Mouse (Mus musculus) T-helper 17 cell (primary cell): Measurements from ENCODE around the gene Slc1a5.

Source experiments
- in situ Hi-C, 2 experiments: fragments of 300-600 bp; cut with MboI, MseI; formaldehyde crosslinking; loops; 1 replicate in 1 of 2; 2 replicates in 1 of 2; pipeline ENCODE4 v1.15.1; 2025; ENCODE audit warnings: high pct_unique_total_duplicates in 2 of 2

Gene Slc1a5

GRCm38 (mm10) chr7:16781816-16782554, 845 bp downstream of the Slc1a5 start:
- in situ Hi-C loops: loop anchor here in 1 of 2 experiments (5.0 kb wide), 1 partner anchor 735 kb away; the partner anchor contains the start of gene Bicra

- in situ Hi-C loops: loop anchor here in 1 of 2 experiments (5.0 kb wide), 1 partner anchor 735 kb away; the partner anchor contains the start of gene Bicra
Measured at GRCm38 (mm10) chr7:16782555-16783125, 1.5 kb downstream of the Slc1a5 start.

DNA sequence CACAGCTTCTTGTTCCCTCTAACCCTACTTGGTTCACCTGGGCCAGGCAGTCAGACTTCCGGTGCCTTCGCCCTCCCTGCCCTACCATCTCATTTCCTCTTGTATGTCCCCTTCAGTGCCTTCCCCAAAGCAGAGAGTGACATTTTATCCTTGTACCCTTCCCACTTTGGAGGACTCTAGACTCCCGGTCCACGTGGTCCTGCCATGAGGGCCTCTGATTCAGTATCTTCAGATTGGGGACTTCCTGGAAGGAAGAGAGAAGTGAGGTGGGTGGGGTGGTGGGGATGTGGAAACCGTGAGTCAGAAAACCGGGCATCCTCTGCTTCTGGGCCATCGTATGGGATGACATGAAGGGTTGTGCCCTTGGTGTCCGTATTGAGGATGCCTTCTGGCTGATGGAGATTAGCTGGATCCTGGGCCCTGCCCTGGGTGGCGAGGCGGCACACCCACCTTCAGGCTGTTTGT, 2.1 kb downstream of the Slc1a5 start:
- in situ Hi-C loops: loop anchor here in 1 of 2 experiments (5.0 kb wide), 1 partner anchor 736 kb away; the partner anchor contains the start of gene Bicra

GRCm38 (mm10) chr7:16783758-16784415, 2.7 kb downstream of the Slc1a5 start:
- in situ Hi-C loops: loop anchor here in 1 of 2 experiments (5.0 kb wide), 1 partner anchor 737 kb away; the partner anchor contains the start of gene Bicra

- in situ Hi-C loops: loop anchor here in 1 of 2 experiments (5.0 kb wide), 1 partner anchor 737 kb away; the partner anchor contains the start of gene Bicra
Measured at GRCm38 (mm10) chr7:16784498-16784976, 3.4 kb downstream of the Slc1a5 start.

GRCm38 (mm10) chr7:16785541-16786083, 4.5 kb downstream of the Slc1a5 start:
- in situ Hi-C loops: no loop called here

DNA sequence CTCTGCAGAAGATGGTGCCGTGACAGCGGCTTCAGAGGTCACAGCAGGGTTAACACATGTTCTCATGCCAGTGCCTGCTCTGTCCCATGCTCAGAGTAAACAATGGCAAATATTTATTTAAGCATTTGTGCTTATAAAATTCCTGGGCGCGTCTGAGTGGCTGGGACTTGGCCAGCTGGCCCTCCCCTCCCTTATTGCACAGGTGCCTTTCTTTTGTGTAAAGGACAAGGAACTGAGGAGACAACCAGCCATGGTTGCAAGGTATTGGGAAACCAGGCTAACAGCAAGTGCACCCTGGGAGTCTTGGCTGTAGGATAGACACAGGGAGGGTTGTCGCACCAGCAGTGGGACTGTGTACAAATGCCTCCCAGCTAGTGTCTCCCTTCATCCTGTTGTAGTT, 11.2 kb downstream of the Slc1a5 start:
- in situ Hi-C loops: no loop called here

DNA sequence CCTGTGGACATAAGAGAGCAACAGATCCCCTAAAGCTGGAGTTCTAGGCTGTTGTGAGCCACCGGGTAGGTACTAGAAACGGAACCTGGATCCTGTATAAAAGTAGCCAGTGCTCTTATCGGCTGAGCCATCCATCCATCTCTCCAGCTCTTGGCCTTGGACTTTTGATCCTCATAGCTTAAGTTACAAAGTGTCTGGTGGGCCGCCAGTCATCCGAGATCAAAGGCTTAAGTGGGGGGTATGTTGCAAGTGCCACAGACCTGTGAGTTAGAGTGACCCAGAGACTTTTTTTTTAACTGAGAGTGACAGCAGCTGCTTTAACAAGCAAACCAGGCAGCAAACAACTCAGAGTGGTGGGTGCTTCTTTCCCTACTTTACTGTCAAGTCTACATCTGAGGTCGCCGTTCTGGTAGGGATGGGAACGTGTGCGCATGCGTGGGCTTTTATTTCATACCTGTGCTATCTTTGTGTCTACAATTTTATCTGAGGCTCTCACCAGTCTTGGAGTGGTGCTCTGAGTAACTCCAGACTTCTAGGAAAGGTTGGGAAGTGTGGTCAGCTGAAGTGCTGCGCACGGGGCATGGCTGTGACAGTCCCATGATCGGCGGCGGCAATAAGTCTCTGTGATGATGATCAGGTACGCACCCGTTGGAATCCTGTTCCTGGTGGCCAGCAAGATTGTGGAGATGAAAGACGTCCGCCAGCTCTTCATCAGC, 12.0 kb downstream of the Slc1a5 start:
- in situ Hi-C loops: no loop called here

DNA sequence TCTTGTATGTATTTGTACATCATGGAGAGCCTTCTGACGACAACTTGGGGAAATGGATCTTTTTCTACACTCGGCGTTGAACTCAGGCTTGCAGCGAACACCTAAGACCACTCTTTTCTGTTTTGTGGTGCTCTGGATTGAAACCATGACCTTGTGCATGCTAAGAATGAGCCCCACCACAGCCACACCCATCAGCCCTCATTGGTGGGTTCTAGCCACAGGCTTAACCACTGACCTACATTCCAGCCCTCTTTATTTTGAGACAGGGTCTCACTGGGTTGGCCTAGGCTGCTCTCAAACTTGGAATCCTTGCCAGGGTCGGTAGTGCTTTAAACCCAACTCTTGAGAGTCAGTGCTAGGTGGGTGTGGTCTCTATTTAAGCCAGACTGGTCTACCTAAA, 13.7 kb downstream of the Slc1a5 start:
- in situ Hi-C loops: no loop called here

GRCm38 (mm10) chr7:16804409-16805028, 23.4 kb downstream of the Slc1a5 start:
- in situ Hi-C loops: loop anchor here (5.0 kb wide), 1 partner anchor 57 kb away; no protein-coding TSS in a partner anchor

GRCm38 (mm10) chr7:16807936-16808335, 26.8 kb downstream of the Slc1a5 start:
- in situ Hi-C loops: no loop called here

DNA sequence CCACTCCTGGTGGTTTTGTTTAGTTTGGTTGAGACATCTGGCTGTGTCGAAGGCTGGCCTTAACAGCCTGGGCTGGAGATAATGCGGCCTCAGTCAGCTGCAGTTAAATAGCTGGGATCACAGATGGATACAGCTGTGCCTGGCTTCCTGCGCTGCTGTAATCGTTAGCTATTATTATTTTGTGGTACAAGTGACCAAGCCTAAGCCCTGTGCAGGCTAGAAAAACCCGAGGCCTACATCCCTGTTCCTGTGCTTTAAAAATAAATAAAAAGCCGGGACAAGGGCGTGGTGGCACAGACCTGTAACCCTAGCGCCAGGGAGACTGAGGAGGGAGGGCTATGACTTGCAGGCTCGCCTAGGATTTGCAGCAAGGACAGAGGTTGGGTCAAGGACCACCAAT, 27.5 kb downstream of the Slc1a5 start:
- in situ Hi-C loops: no loop called here

DNA sequence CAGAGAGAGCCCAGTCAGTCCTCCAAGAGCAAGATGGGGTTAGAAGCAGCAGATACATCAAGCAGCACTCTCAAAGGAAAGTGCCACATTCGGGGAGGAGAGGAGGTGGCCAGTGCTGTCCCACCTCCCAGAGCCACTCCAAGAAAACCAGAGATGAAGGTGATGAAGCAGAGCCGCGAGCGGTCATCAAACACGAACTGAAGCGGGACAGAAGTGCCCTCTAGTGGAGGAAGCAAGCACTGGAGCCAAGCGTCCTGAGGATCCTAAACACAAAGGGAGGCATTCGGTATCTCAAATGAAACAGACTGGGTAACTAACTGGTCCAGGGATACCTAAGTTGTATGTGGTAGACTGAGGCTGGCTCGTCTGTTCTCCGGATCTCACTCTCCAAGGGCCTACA, 28.6 kb downstream of the Slc1a5 start:
- in situ Hi-C loops: no loop called here

- in situ Hi-C loops: no loop called here
Measured at GRCm38 (mm10) chr7:16810399-16810919, 29.3 kb downstream of the Slc1a5 start.

DNA sequence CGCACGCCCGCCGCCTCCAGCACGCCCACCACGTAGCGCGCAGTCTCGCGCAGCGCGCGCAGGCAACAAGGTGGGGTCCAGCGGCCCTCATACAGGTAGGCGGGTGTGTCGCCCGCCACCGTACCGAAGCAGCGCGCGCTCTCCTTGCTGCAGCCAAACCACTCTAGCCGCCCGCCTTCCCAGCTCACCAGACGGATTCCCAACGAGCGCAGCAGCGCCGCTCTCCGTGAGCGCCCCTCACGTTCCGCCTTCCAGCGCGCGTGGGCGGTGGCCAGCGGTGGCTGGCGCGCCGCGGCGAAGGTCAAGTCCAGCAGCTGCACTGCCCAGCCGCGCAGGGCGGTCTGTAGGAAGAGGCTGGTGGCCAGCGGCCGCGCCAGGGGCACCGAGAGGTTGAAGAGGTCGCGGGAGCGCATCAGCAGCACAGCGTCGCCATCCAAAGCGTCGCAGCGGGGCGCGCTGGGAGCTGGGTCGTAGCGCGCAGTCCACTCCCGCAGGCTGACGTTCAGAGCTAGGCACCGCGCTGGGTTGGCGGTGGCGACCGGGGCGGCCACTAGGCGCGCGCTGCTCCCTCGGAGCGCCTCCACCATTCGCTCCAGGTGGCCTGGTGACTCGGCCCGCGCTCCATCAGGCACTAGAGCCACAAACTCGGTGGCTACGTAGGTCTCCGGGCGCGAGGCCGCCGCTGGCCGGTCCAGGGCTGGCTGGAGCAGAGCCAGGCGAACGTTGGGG, 29.9 kb downstream of the Slc1a5 start:
- in situ Hi-C loops: no loop called here

DNA sequence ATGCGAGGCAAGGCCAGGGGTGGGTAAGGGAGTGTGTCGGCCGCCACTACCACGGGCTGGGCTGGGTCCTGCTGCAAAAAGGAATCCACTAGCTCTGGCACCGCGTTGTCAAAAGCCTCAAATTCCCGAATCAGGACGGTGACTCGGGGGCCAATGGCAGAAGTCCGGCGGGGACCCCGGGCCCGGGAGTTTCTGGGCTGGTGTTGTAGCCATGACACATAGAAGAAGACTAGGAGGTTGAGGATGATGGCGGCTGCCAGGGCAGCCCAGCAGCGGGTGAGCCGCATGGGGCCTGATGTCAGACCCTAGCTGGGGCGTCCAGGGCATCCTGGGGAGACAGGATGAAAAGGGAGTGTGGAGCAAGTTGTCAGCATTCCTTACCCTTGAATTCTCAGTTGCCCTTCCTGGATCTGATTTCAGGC, 30.5 kb downstream of the Slc1a5 start:
- in situ Hi-C loops: no loop called here

GRCm38 (mm10) chr7:16812505-16812904, 31.4 kb downstream of the Slc1a5 start:
- in situ Hi-C loops: no loop called here

- in situ Hi-C loops: loop anchor here (5.0 kb wide), 2 partner anchors 42 to 107 kb away; partner anchors contain the start of gene Calm3 (in 2 of the 2)
Measured at GRCm38 (mm10) chr7:16815351-16815941, 34.3 kb downstream of the Slc1a5 start, which contains the start of gene Strn4. TSS of gene Strn4 (plus strand) at chr7:16815889.

- in situ Hi-C loops: loop anchor here (5.0 kb wide), 2 partner anchors 41 to 106 kb away; partner anchors contain the start of gene Calm3 (in 2 of the 2)
Measured at GRCm38 (mm10) chr7:16816078-16816474, 34.9 kb downstream of the Slc1a5 start.
